Mouse (Mus musculus): ENCODE results near the gene Stra6. TPM values are rescaled to one million over a fixed set of nuclear protein-coding genes. Genes with fewer than 3 reads are reported as not detected.

The Stra6 gene
- polyA plus RNA-seq, 1 experiment from 2014 or later, result 59.9 TPM

DNA sequence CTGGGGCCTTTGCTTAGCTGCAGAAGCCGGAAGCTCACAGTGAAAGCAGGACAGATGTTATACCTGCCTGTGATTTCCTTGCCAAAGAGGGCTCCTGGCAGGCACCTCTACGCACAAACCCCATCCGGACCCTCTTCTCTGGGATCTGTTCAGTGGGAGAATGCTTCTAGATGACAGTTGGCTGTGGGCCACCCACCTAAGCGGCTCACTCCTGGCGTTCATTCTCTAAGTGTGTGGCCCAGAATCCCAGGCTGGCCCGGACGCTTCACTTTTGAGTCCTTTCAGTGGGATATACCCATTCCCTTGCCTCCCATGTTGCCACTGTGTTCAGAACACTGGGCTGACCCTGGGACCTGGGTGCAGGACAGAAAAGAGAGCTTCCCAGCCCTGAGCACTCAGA is 23.3 kb downstream of the Stra6 start:
- WGBS, result 64% methylated on average over 7 of the region's 7 CpGs
- no peaks in the 10 kb centered on the region for H3K36me3 ChIP-seq
- H3K4me3 ChIP-seq, result no peak overlapping the region
- H3K27me3 ChIP-seq (ENCODE audit: low read depth, poor library complexity, severe bottlenecking), result peaks cover 55% of the 10 kb centered on the region
- H3K4me1 ChIP-seq, result peaks cover 51% of the 10 kb centered on the region
- DNase-seq (ENCODE audit: low spot score), result no peak
- no peaks in the 10 kb centered on the region for H3K9me3 ChIP-seq (replicated peaks)
- H3K27ac ChIP-seq, result peak overlapping the region; percentile 7; the same call in 1 of the 2 replicates

DNA sequence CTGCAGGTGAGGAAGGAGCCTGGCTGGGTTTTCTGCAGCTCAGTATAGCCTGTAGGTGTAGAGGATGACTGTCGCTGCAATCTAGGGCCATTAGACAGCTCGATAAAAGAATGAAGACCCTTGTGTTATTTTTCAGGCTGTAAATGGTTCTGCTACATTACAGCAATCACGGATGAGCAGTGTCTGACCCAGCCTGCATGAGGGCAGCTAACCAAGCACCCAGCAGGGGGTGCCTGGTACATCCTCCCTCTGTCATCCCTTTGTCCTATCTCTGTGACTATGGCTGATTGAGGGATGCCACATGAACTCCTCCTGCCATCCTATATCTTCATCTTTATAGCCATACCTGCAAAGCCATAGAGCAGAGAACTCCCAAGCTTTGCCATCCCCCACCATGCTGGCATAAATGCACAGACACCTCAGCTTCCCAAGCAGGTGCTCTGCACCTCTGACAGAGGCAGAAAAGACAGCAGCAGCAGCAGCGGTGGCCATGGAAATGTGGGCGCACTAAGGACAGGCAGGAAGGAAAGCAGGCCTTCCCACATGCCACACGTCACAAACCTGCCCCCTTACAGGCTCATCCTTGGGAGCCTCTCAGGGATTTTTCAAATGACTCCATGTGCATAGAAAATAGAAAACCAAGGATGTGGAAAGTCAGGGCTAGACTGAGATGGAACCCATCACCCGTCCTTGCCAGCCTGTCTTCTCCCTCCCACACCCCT is 23.9 kb downstream of the Stra6 start:
- H3K27me3 ChIP-seq (ENCODE audit: low read depth, poor library complexity, severe bottlenecking), result peaks cover 55% of the 10 kb centered on the region
- no peaks in the 10 kb centered on the region for H3K36me3 ChIP-seq
- no peak for DNase-seq (ENCODE audit: low spot score)
- no peaks in the 10 kb centered on the region for H3K9me3 ChIP-seq (replicated peaks)
- WGBS, result 59% methylated on average over 7 of the region's 7 CpGs
- H3K4me1 ChIP-seq, result peaks cover 56% of the 10 kb centered on the region
- H3K27ac ChIP-seq, result no peak overlapping the region; the same call in 1 of the 2 replicates
- no peak overlapping the region for H3K4me3 ChIP-seq

DNA sequence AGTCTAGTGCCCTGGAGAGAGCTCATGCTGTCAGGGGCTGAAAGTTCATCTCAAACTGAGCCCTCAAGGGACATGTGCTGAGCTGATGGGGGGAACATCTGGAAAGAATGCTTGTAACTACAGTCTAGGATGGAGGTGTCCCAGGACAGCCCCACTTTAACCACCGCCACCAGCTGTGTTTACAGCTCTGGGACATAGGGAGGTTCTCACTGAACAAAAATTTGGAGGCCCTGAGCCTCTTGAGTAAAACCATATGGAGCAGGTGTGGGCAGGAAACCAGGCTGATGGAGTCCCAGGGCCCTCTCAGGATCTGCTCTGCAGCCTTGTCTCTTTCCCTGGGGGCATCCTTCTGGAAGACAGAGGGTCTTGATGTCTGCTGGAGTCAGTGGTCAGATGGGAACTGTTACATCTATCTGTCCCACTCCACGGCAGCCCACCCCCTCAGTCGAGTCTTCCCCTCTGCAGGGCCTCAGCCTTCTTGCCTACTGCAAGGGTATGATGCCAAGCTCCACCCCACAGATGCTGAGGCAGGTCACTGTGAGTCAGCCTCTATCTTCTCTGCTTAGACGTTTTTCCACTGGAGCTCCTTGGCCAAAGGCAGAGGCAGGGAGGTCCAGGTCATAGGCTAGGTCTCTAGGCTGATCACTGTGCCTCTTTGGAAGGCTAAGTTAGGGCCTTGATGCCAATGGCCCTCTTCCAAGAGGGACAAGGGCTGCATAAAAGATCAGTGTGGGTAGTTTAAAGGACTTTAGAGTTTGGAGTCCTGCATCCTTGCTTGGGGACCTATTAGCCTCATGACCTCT is 28.2 kb downstream of the Stra6 start:
- Histone ChIP-seq H3K4me1 (peaks cover 51% of the 10 kb centered on the region), H3K4me3 (no peak overlapping the region), H3K36me3 (no peaks in the 10 kb centered on the region), H3K27ac (peak overlapping the region; percentile 66), H3K27me3 (ENCODE audit: low read depth, poor library complexity, severe bottlenecking) (peaks cover 35% of the 10 kb centered on the region), H3K9me3 (replicated peaks) (no peaks in the 10 kb centered on the region)
- peak; percentile 61 for DNase-seq (ENCODE audit: low spot score)
- WGBS, result 32% methylated on average over 4 of the region's 4 CpGs

DNA sequence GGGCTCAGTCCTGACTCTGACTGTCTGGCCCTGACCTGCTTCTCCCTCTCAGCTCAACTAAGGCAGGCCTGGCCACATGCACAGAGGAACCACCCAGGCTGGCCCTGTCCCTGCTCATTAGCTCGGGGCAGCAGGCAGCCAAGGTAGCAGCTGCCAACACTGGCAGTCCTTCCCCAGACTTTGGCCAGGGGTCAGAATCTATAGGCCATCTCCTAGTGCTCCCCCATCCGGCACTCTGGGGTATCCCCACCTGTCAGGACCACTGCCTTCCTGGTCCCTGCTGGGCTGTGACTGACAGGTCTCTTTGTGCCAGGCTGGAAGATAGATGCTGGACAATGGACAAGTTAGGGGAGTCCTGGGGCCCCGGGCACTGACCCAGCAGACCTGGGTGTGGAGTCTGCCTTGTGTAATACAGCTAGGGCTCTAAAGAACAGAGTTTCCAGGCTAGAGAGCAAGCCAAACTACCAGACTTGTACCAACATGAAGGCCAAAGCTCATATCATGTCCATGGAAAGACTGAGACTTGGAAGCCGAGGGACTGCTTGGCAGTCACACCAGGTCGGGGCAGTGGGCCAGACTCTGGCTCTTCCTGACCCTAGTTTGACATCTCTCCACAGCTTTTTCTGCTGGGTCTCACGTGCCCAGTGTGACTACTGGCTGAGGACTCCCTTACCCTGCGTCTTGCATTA is 29.1 kb downstream of the Stra6 start:
- DNase-seq (ENCODE audit: low spot score), result no peak
- Histone ChIP-seq H3K27ac (peak overlapping the region; percentile 66; the same call in 1 of the 2 replicates), H3K4me1 (peaks cover 58% of the 10 kb centered on the region), H3K4me3 (no peak overlapping the region), H3K27me3 (ENCODE audit: low read depth, poor library complexity, severe bottlenecking) (peaks cover 35% of the 10 kb centered on the region), H3K9me3 (replicated peaks) (no peaks in the 10 kb centered on the region), H3K36me3 (no peaks in the 10 kb centered on the region)
- WGBS, result 74% methylated on average over 7 of the region's 7 CpGs

DNA sequence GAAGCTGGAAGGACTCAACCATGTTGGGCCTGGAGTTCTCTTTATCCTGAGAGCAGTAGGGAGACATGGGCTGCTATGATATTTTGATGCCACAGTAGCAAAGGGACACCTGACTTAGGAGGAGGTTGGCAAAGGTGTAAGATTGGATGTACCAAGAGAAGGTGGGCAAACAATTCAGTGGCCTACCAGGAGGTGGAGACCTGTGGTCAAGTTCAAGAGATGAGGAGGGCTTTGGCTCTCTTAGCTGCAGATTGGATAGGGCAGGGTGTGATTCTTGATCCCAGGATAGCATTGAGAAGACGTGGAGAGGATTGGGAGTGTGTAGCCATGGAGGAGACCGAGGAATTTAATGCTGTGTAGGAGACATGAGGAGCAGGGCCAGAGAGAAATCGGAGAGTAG is 30.2 kb downstream of the Stra6 start:
- Histone ChIP-seq H3K27me3 (ENCODE audit: low read depth, poor library complexity, severe bottlenecking) (peaks cover 33% of the 10 kb centered on the region), H3K27ac (0 out of 2 replicates have a peak overlapping the region, but pooled peaks have one; percentile 0), H3K4me3 (no peak overlapping the region), H3K9me3 (replicated peaks) (no peaks in the 10 kb centered on the region), H3K36me3 (no peaks in the 10 kb centered on the region), H3K4me1 (peaks cover 59% of the 10 kb centered on the region)
- DNase-seq (ENCODE audit: low spot score), result no peak
- whole genome bisulfite sequencing, result 81% methylated on average over 3 of the region's 3 CpGs

DNA sequence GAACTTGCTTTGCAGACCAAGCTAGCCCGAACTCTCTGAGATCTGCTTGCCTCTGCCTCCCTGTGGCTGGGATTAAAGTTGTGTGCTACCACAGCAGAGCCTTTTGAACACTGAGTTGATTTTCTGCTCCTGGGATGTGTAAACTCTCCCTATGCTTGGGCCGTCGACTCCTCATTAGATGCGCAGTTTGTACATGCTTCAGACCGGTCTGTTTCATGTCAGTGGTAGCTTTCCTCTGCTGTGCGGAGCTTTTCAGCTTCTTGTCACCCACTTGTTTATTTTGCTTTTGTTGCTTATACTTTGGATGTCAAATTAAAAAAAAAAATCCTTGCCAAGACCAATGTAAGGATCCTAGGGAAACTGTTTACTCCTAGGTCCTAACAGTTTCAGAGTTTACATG is 32.4 kb downstream of the Stra6 start:
- Histone ChIP-seq H3K36me3 (no peaks in the 10 kb centered on the region), H3K4me1 (peaks cover 70% of the 10 kb centered on the region), H3K9me3 (replicated peaks) (no peaks in the 10 kb centered on the region), H3K4me3 (no peak overlapping the region), H3K27ac (no peak overlapping the region), H3K27me3 (ENCODE audit: low read depth, poor library complexity, severe bottlenecking) (peaks cover 22% of the 10 kb centered on the region)
- 77% methylated on average over 6 of the region's 6 CpGs for WGBS
- DNase-seq (ENCODE audit: low spot score), result no peak

DNA sequence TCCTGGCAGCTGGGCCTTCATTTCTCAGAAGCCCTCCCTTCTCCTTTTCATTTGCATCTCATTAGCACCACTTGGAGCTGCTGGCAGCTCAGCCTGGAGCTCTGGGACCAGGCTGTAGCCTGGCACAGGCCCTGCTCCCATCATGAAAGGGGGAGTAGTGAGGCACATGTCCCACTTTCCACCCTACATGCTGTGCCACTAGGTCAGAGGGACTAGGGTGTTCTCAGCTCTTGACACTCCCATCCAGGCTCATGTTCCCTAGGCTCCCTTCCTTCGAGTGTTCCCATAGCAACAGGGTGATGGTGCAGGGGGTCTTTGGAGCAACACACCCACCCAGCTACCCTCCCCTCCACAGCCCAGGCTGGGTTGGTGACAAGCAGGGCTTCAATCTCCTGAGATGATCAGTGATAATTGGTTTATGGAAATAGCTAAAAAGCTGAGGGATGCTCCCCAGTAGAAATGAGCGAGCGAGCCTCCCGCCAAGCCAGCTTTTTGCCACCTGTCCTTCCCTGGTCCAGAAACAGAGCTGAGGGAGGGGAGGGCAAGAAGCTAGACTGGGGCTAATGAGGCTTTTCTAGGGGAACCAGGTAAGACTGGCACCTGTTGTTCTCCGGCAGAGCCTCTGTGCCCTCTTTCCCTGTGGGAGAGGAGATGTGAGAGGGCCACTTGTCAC is 33.2 kb downstream of the Stra6 start:
- DNase-seq (ENCODE audit: low spot score), result no peak
- Histone ChIP-seq H3K4me1 (peaks cover 68% of the 10 kb centered on the region), H3K4me3 (no peak overlapping the region), H3K27me3 (ENCODE audit: low read depth, poor library complexity, severe bottlenecking) (peaks cover 24% of the 10 kb centered on the region), H3K9me3 (replicated peaks) (no peaks in the 10 kb centered on the region), H3K27ac (peak overlapping the region; percentile 32; the same call in 1 of the 2 replicates), H3K36me3 (no peaks in the 10 kb centered on the region)
- 64% methylated on average over 5 of the region's 5 CpGs for WGBS

DNA sequence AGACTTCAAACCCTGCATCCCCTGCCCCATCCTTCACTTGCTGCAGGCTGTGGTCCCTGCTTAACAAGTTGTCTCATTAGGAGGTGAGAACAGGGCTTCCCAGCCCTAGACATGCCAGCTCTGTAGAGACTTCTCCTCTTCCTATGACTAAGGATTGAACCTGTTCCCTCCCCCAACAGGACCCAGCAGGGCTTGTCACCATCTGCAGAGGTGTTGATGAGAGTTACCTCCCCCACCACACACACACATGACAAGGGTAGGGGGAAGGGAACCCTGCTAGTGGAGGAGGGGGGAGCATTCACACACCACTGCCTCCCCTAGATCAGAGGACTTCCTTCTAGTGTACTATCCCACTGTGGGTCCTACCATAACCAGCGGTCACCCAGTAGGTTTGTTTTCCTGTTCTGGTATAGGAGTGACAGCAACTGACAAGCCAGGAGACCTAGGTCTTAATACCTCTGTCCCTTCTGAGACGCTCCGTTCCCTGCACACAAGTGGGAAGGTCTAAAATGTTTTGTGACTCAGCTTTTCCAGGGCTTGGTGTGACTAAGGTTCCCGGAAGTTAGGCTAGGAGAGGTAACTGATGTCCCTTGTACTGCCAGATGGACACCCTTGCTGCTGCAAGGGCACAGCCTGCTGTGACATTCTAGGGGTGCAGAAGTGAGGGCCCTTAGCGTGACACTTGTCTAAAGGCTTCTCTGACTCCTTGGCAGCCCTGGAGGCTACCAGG is 36.4 kb downstream of the Stra6 start:
- Histone ChIP-seq H3K4me3 (no peak overlapping the region), H3K27me3 (ENCODE audit: low read depth, poor library complexity, severe bottlenecking) (peaks cover 34% of the 10 kb centered on the region), H3K27ac (peak overlapping the region; percentile 59), H3K4me1 (peaks cover 60% of the 10 kb centered on the region), H3K36me3 (no peaks in the 10 kb centered on the region), H3K9me3 (replicated peaks) (no peaks in the 10 kb centered on the region)
- WGBS, result 64% methylated on average over 5 of the region's 5 CpGs
- no peak for DNase-seq (ENCODE audit: low spot score)

DNA sequence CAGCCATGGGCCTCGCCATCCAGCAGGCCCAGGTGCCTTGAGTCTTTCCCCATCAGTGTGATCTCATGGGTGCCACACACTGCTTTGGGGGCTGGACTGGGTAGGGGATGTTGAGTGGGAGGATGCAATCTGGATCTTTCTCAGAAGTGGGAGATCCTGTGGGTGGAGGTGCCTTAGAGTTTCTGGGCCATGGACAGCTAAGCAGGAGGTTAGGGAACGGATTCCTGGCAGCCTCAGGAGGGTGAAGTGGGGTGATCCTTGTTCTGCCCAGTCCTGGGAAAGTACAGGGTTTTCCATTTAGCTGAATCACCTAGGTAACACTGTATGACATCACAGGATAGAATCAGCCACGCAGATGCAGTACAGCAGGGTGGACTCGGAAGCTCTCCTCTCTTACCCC is 38.4 kb downstream of the Stra6 start:
- Histone ChIP-seq H3K27me3 (ENCODE audit: low read depth, poor library complexity, severe bottlenecking) (peaks cover 34% of the 10 kb centered on the region), H3K4me1 (peaks cover 67% of the 10 kb centered on the region)
- WGBS, result 85% methylated on average over 4 of the region's 4 CpGs

DNA sequence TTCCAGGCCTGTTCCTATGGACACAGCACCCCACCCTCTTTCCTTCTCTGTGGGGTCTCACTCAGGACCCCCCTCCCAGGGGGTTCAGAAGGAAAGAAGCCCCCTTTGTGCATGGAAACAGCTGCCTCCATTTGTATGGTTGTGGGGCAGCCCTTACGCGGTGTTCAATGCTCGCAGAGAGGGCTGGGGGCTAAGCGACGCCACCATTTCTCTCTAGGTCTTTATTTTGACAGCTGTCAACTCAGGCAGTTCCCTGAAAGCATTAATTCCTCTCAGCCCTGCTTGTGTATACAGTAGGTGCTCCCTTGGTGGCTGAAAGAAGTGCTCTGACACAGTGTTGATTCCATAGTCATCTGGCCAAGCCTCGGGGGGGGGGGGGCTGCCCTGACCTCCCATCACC is 40.1 kb downstream of the Stra6 start:
- Histone ChIP-seq H3K27me3 (ENCODE audit: low read depth, poor library complexity, severe bottlenecking) (peaks cover 22% of the 10 kb centered on the region; the same call in 1 of the 2 replicates), H3K36me3 (no peaks in the 10 kb centered on the region), H3K9me3 (replicated peaks) (no peaks in the 10 kb centered on the region), H3K4me1 (peaks cover 56% of the 10 kb centered on the region), H3K4me3 (no peak overlapping the region), H3K27ac (no peak overlapping the region)
- WGBS, result 82% methylated on average over 6 of the region's 6 CpGs
- DNase-seq (ENCODE audit: low spot score), result no peak

More for the DNA sequence above, 38.4 kb downstream of the Stra6 start:
- H3K4me3 ChIP-seq, result no peak overlapping the region
- H3K27ac ChIP-seq, result peak overlapping the region; percentile 21; the same call in 1 of the 2 replicates
- H3K36me3 ChIP-seq, result no peaks in the 10 kb centered on the region
- no peak for DNase-seq (ENCODE audit: low spot score)
- H3K9me3 ChIP-seq (replicated peaks), result no peaks in the 10 kb centered on the region

DNA sequence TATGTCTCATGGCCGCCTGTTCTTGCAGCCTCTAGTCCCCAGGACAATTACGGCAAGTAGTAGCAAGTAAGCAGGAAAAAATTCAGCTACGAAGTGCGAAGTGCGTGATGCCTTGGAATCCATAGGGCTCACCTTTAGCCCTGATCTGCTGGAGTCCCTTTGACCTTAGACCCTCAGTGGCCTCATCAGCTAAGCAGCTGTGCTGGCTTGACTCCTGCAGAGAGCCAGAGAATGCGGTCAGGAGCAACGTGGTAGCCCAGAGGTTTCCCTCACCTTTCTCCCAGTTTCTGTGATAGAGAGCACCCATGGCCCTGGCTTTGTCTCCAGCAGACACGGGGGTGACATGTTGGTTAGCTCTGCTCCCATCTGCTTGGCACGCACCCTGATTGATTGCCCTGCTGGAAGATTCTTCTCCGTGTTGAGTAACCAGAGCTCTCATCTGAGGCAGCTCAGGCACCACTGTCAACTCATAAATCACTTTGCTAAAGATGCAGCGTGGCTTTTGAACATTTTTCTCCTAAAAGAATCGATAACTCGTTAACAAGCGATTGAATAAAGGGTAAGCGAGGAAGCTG is 42.1 kb downstream of the Stra6 start:
- 34% methylated on average over 15 of the region's 15 CpGs for WGBS
- H3K27ac ChIP-seq, result 0 out of 2 replicates have a peak overlapping the region, but pooled peaks have one; percentile 33
- H3K9me3 ChIP-seq (replicated peaks), result no peaks in the 10 kb centered on the region
- H3K36me3 ChIP-seq, result no peaks in the 10 kb centered on the region
- H3K4me1 ChIP-seq, result peaks cover 44% of the 10 kb centered on the region
- peaks cover 26% of the 10 kb centered on the region for H3K27me3 ChIP-seq (ENCODE audit: low read depth, poor library complexity, severe bottlenecking)
- no peak for DNase-seq (ENCODE audit: low spot score)
- no peak overlapping the region for H3K4me3 ChIP-seq
